Mouse (Mus musculus) embryonic fibroblast, embryonic 13.5 days (primary cell): ENCODE measurements around the gene Mcm5.
A peak's percentile ranks its signal among the peaks of the same experiment; 100 is the strongest.

Experiments
- CTCF ChIP-seq: IDR thresholded peaks from 2 replicates; pipeline ENCODE4 v1.5.1; 2011; ENCODE audit warnings: mild to moderate bottlenecking, control low read depth, low read length, moderate library complexity, borderline replicate concordance; ENCODE audit not compliant: insufficient read depth
- POLR2A ChIP-seq: IDR thresholded peaks from 2 replicates; pipeline ENCODE4 v1.6.1; 2011; ENCODE audit warnings: low read depth, mild to moderate bottlenecking, control low read depth, low read length, moderate library complexity

- TF ChIP-seq POLR2A (no peak), CTCF (peak; percentile 51; the same call in 1 of the 2 replicates)
These were observed 23.1 kb downstream of the Mcm5 start for GRCm38 (mm10) chr8:75132485-75132884.
